In the genomic region with DNA sequence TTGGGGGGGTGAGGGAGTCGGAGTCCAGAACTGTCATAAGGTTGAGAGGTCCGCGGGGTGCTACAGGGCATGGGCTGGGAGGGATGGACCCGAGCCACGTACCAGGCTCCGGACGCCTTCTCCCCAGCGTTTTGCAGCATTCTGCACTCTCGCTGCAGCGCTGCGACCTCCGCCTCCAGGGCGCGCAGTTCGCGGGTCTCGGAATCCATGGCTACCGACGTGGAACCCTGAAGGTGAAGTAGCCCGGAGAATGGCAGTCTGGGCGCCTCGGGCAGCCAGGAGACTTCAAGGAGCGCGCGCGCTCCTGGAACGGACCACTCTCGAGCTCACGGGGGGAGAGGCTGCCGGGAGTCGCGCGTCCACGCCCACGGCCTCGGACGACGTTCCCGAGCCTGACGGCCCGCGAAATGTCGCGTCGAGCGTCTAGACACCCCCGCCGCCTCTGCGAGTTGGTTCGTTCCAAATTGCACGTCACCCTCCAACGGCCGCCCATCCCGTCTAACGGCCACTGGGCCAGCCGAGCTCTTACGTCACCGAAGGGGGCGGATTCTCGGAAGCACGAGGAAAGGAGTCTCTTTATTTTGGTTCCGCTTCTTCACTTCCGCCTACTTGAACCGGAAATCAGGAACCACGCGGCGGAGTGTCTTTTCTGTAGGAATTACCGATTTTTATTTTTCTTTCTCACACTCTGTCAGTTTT, we compare ENCODE assay signal across 8 mouse cellular contexts. TPM values are rescaled to one million over a fixed set of nuclear protein-coding genes. Genes with fewer than 3 reads are reported as not detected.
A peak's percentile ranks its signal among the peaks of the same experiment; 100 is the strongest.
DNase-seq lines count a peak whose midpoint lies in the region; ATAC-seq and TF ChIP-seq lines count a peak whose summit lies in the region.

A gene (minus strand): TSS at position 305 of the 699 bp plus-strand sequence.
A gene (plus strand): TSS at position 598 of the 699 bp plus-strand sequence.

- peak within 1 kb of the TSS; percentile 93 for H3K4me3 ChIP-seq in ES-Bruce4 (ENCODE audit: low read depth, low read length)
- H3K4me3 ChIP-seq in forebrain, embryonic 13.5 days, result peak within 1 kb of the TSS; percentile 85
- H3K4me3 ChIP-seq in liver, postnatal 0 days (ENCODE audit: low read depth, low read length), result peak within 1 kb of the TSS; percentile 97
- peak within 1 kb of the TSS; percentile 72 for H3K4me3 ChIP-seq in neural tube, embryonic 14.5 days (ENCODE audit: low read depth, low read length)

- under 1% methylated on average over 61 of the region's 68 CpGs for WGBS in forebrain, embryonic 13.5 days
- under 1% methylated on average over 68 of the region's 68 CpGs for WGBS in large intestine, adult 2 months
- WGBS in liver, postnatal 0 days (ENCODE audit: insufficient replicate concordance), result under 1% methylated on average over 67 of the region's 68 CpGs
- under 1% methylated on average over 68 of the region's 68 CpGs for WGBS in neural tube, embryonic 14.5 days

- 0 out of 2 replicates have a peak, but pooled peaks have one; percentile 39 for TF ChIP-seq EP300 in ES-Bruce4 (IDR thresholded peaks at IDR 0.05; ENCODE audit: insufficient read depth, low read depth, low read length)
- TF ChIP-seq EP300 in liver, postnatal 0 days (IDR thresholded peaks at IDR 0.05; ENCODE audit: low read depth), result peak; percentile 82; the same call in 1 of the 2 replicates

- peak within 1 kb of the TSS; percentile 65 for H3K9ac ChIP-seq in ES-Bruce4 (ENCODE audit: low read depth, poor library complexity, severe bottlenecking)
- H3K9ac ChIP-seq in forebrain, embryonic 13.5 days, result peak within 1 kb of the TSS; percentile 72
- H3K9ac ChIP-seq in liver, postnatal 0 days (replicated peaks), result peak within 1 kb of the TSS; percentile 76
- peak within 1 kb of the TSS; percentile 57 for H3K9ac ChIP-seq in neural tube, embryonic 14.5 days (replicated peaks; ENCODE audit: low read depth, low read length)

- TF ChIP-seq CTCF in ES-Bruce4 (IDR thresholded peaks at IDR 0.05; ENCODE audit: low read depth, low read length), result no peak
- TF ChIP-seq CTCF in liver, postnatal 0 days (IDR thresholded peaks at IDR 0.05; ENCODE audit: low read depth), result peak; percentile 17; the same call in 1 of the 2 replicates

- peak; percentile 100 for DNase-seq in heart, postnatal 10 days
- peak; percentile 96 for DNase-seq in large intestine, adult 2 months (ENCODE audit: low read depth, low spot score)
- DNase-seq in liver, postnatal 0 days, result peak; percentile 100
- DNase-seq in testis, postnatal 10 days (ENCODE audit: low spot score), result peak; percentile 100

- peak within 1 kb of the TSS; percentile 24 for H3K27ac ChIP-seq in ES-Bruce4 (ENCODE audit: insufficient read depth, low read length)
- H3K27ac ChIP-seq in forebrain, embryonic 13.5 days, result peak within 1 kb of the TSS; percentile 25; the same call in 1 of the 2 replicates
- peak within 1 kb of the TSS; percentile 68 for H3K27ac ChIP-seq in liver, postnatal 0 days (ENCODE audit: low read depth)
- H3K27ac ChIP-seq in neural tube, embryonic 14.5 days (ENCODE audit: low read depth, low read length), result 0 out of 2 replicates have a peak within 1 kb of the TSS, but pooled peaks have one; percentile 28

- H3K4me1 ChIP-seq in ES-Bruce4 (ENCODE audit: control insufficient read depth, insufficient read depth, low read length), result no peaks in the 10 kb centered on the region
- peaks cover 20% of the 10 kb centered on the region for H3K4me1 ChIP-seq in forebrain, embryonic 13.5 days
- peaks cover 12% of the 10 kb centered on the region for H3K4me1 ChIP-seq in liver, postnatal 0 days (ENCODE audit: insufficient read depth)
- peaks cover 12% of the 10 kb centered on the region; the same call in 1 of the 2 replicates for H3K4me1 ChIP-seq in neural tube, embryonic 14.5 days (ENCODE audit: control insufficient read depth, insufficient read depth, low read length)

- peaks cover 15% of the 10 kb centered on the region for H3K36me3 ChIP-seq in ES-Bruce4 (ENCODE audit: control insufficient read depth, insufficient read depth, low read length, poor library complexity, severe bottlenecking)
- peaks cover 8% of the 10 kb centered on the region for H3K36me3 ChIP-seq in forebrain, embryonic 13.5 days (ENCODE audit: poor library complexity, severe bottlenecking)
- peaks cover 11% of the 10 kb centered on the region for H3K36me3 ChIP-seq in liver, postnatal 0 days (replicated peaks; ENCODE audit: insufficient read depth, low read length)
- peaks cover 3% of the 10 kb centered on the region; the same call in 1 of the 2 replicates for H3K36me3 ChIP-seq in neural tube, embryonic 14.5 days (ENCODE audit: control insufficient read depth, insufficient read depth, low read length)

- H3K27me3 ChIP-seq in ES-Bruce4 (ENCODE audit: control insufficient read depth, insufficient read depth, low read length, poor library complexity, severe bottlenecking), result no peaks in the 10 kb centered on the region
- no peaks in the 10 kb centered on the region for H3K27me3 ChIP-seq in forebrain, embryonic 13.5 days
- no peaks in the 10 kb centered on the region for H3K27me3 ChIP-seq in liver, postnatal 0 days (ENCODE audit: insufficient read depth, low read length)
- H3K27me3 ChIP-seq in neural tube, embryonic 14.5 days (ENCODE audit: control insufficient read depth, insufficient read depth, low read length), result no peaks in the 10 kb centered on the region

- no peaks in the 10 kb centered on the region for H3K9me3 ChIP-seq in ES-Bruce4 (replicated peaks; ENCODE audit: control insufficient read depth, insufficient read depth, low read length, poor library complexity, severe bottlenecking)
- no peaks in the 10 kb centered on the region for H3K9me3 ChIP-seq in forebrain, embryonic 13.5 days (replicated peaks)
- H3K9me3 ChIP-seq in liver, postnatal 0 days (ENCODE audit: low read length), result no peaks in the 10 kb centered on the region
- no peaks in the 10 kb centered on the region for H3K9me3 ChIP-seq in neural tube, embryonic 14.5 days (ENCODE audit: control insufficient read depth, low read length)

- H3K4me2 ChIP-seq in forebrain, embryonic 13.5 days, result peak within 1 kb of the TSS; percentile 84
- peak within 1 kb of the TSS; percentile 98 for H3K4me2 ChIP-seq in liver, postnatal 0 days (ENCODE audit: low read depth, low read length)
- peak within 1 kb of the TSS; percentile 91 for H3K4me2 ChIP-seq in neural tube, embryonic 14.5 days (ENCODE audit: low read depth, low read length)

- ATAC-seq in cerebellum, adult (ENCODE audit: insufficient number of reproducible peaks, low FRiP score, low TSS enrichment), result peak; percentile 97
- ATAC-seq in forebrain, embryonic 13.5 days, result peak; percentile 99
- ATAC-seq in liver, postnatal 0 days, result peak; percentile 100
- peak; percentile 100 for ATAC-seq in neural tube, embryonic 14.5 days (ENCODE audit: low read depth)

- intact Hi-C loops in heart, postnatal 10 days (cut with DNase I), result loop anchor here (5.0 kb wide), 1 partner anchor 315 kb away; no protein-coding TSS in a partner anchor

- no peak for TF ChIP-seq POLR2A in ES-Bruce4 (IDR thresholded peaks at IDR 0.05; ENCODE audit: insufficient read depth, low read length)

RNA-seq across cellular contexts. Expression of the first gene that starts in this region (rescaled TPM):
- polyA plus RNA-seq in ES-Bruce4 (2011; ENCODE audit: insufficient read depth, insufficient read length, low read depth, missing spikeins), result 25.6 and 27.2 TPM in 2 replicates
- polyA plus RNA-seq in forebrain, embryonic 13.5 days (2015; fragmentation: Nextera tagmentation; extraction: Ambion mirVana), result 25.7 and 26.8 TPM in 2 replicates
- total RNA-seq in heart, postnatal 10 days (2021), result 1 to 10 TPM; 5.9 to 6.9 TPM
- polyA plus RNA-seq in large intestine, adult 2 months (2012; rRNA removed), result 1.2 and 1.5 TPM in 2 replicates
- polyA plus RNA-seq in liver, postnatal 0 days (2015; fragmentation: Nextera tagmentation; extraction: Ambion mirVana), result 13.7 TPM in 2 replicates
- 5.5 and 5.7 TPM in 2 replicates for polyA plus RNA-seq in neural tube, embryonic 14.5 days (2014; fragmentation: Nextera tagmentation; extraction: Ambion mirVana)

RNA-seq across cellular contexts. Expression of the second gene that starts in this region (rescaled TPM):
- polyA plus RNA-seq in ES-Bruce4 (2011; ENCODE audit: insufficient read depth, insufficient read length, low read depth, missing spikeins), result 52.0 and 58.4 TPM in 2 replicates
- polyA plus RNA-seq in forebrain, embryonic 13.5 days (2015; fragmentation: Nextera tagmentation; extraction: Ambion mirVana), result 24.8 and 28.5 TPM in 2 replicates
- total RNA-seq in heart, postnatal 10 days (2021), result 10 to 100 TPM; 13.2 to 17.7 TPM
- polyA plus RNA-seq in large intestine, adult 2 months (2012; rRNA removed), result 0.84 and 1.4 TPM in 2 replicates
- polyA plus RNA-seq in liver, postnatal 0 days (2015; fragmentation: Nextera tagmentation; extraction: Ambion mirVana), result 6.8 and 8.0 TPM in 2 replicates
- polyA plus RNA-seq in neural tube, embryonic 14.5 days (2014; fragmentation: Nextera tagmentation; extraction: Ambion mirVana), result 16.9 and 19.3 TPM in 2 replicates

Comparison
In these comparisons a context has a peak if more than half of its experiments do, and no peak if none do; other contexts are left out.
1. Peak in every context shown above with its lines: DNase-seq, ATAC-seq, H3K4me3 ChIP-seq and H3K27ac ChIP-seq.